Mouse (Mus musculus) liver, embryonic 15.5 days (tissue): ENCODE results near the gene Mbtps2. TPM values are rescaled to one million over a fixed set of nuclear protein-coding genes. Genes with fewer than 3 reads are reported as not detected.

ENCODE experiments used
- ATAC-seq: fragments of 200-750 bp; cut with Nextera tagmentation; 2 replicates; pipeline ENCODE4 v1.8.0; 2017; ENCODE audit warnings: moderate number of reproducible peaks, mild to moderate bottlenecking, moderate library complexity; ENCODE audit not compliant: insufficient read depth
- H3K27ac ChIP-seq: fragments of 300-500 bp; sonication (generic); replicated peaks from 2 replicates; pipeline ENCODE4 v1.5.1; 2015; ENCODE audit warnings: mild to moderate bottlenecking, inconsistent platforms
- H3K27me3 ChIP-seq: fragments of 300-500 bp; sonication (generic); 2 replicates; pipeline ENCODE4 v1.6.1; 2015; ENCODE audit warnings: mild to moderate bottlenecking, inconsistent platforms
- H3K36me3 ChIP-seq: fragments of 300-500 bp; sonication (generic); replicated peaks from 2 replicates; pipeline ENCODE4 v1.6.1; 2015; ENCODE audit warnings: moderate library complexity, mild to moderate bottlenecking, inconsistent platforms
- H3K4me1 ChIP-seq: fragments of 300-500 bp; sonication (generic); replicated peaks from 2 replicates; pipeline ENCODE4 v1.6.1; 2015; ENCODE audit warnings: inconsistent platforms
- H3K4me2 ChIP-seq: fragments of 300-500 bp; sonication (generic); 2 replicates; pipeline ENCODE4 v1.6.1; 2015; ENCODE audit warnings: moderate library complexity, mild to moderate bottlenecking, inconsistent platforms
- H3K4me3 ChIP-seq: fragments of 300-500 bp; sonication (generic); replicated peaks from 2 replicates; pipeline ENCODE4 v1.5.1; 2015; ENCODE audit warnings: mild to moderate bottlenecking, inconsistent platforms
- H3K9ac ChIP-seq: fragments of 300-500 bp; sonication (generic); 2 replicates; pipeline ENCODE4 v1.6.1; 2015; ENCODE audit warnings: moderate library complexity, mild to moderate bottlenecking, inconsistent platforms
- H3K9me3 ChIP-seq: fragments of 300-500 bp; sonication (generic); replicated peaks from 2 replicates; pipeline ENCODE4 v1.6.1; 2016; ENCODE audit warnings: inconsistent platforms
- WGBS: fragments of 180-500 bp; shearing (Covaris S2); methylation state at CpG from one replicate; pipeline ENCODE4 v1.1.7; 2015; ENCODE audit warnings: mixed read lengths; ENCODE audit not compliant: insufficient replicate concordance; 5-methylcytosine and 5-hydroxymethylcytosine counted together
- polyA plus RNA-seq: library from polyadenylated mRNA; unstranded; fragments of >200 nt; fragmentation: Nextera tagmentation; extraction: Ambion mirVana; gene quantifications from 2 replicates; pipeline ENCODE4 v1.2.1, GENCODE M21; 2015

Gene Mbtps2
- polyA plus RNA-seq, 1 experiment from 2014 or later = 5.4 TPM

GRCm38 (mm10) chrX:157596802-157597201 lies 1.7 kb downstream of the Mbtps2 start:
- peak overlapping the region; percentile 67; the same call in 1 of the 2 replicates for H3K4me2 ChIP-seq
- H3K9me3 ChIP-seq = no peaks in the 10 kb centered on the region
- no peak for ATAC-seq
- H3K9ac ChIP-seq = no peak overlapping the region
- no peak overlapping the region for H3K4me3 ChIP-seq
- no peaks in the 10 kb centered on the region for H3K27me3 ChIP-seq
- no peak overlapping the region for H3K27ac ChIP-seq
- peaks cover 8% of the 10 kb centered on the region; the same call in 1 of the 2 replicates for H3K4me1 ChIP-seq
- 41% methylated on average over 5 of the region's 5 CpGs for WGBS
- H3K36me3 ChIP-seq = no peaks in the 10 kb centered on the region

DNA sequence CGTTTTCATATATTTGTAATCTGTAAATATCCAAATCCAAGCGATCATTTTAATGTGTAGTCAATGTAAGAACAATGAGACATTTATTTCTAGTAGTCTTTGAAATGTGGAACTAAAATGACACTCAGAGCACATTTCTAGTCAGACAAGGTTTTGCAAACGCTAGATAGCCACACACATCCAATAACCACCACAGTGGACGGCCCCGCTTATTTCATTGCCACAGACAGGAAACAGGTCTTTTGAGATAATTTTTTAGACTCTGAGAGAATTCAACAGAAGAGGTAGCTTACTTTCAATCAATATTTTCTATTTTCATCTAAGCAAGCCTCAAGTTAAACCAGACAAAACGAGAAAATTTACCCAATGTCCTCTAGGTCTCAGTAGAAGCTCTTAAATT lies 2.6 kb downstream of the Mbtps2 start:
- no peak overlapping the region for H3K9ac ChIP-seq
- H3K9me3 ChIP-seq = no peaks in the 10 kb centered on the region
- peaks cover 8% of the 10 kb centered on the region; the same call in 1 of the 2 replicates for H3K4me1 ChIP-seq
- H3K27ac ChIP-seq = no peak overlapping the region
- no peak overlapping the region for H3K4me3 ChIP-seq
- no peak overlapping the region for H3K4me2 ChIP-seq
- no peak for ATAC-seq
- WGBS = 26% methylated on average over 6 of the region's 6 CpGs
- no peaks in the 10 kb centered on the region for H3K36me3 ChIP-seq
- no peaks in the 10 kb centered on the region for H3K27me3 ChIP-seq

DNA sequence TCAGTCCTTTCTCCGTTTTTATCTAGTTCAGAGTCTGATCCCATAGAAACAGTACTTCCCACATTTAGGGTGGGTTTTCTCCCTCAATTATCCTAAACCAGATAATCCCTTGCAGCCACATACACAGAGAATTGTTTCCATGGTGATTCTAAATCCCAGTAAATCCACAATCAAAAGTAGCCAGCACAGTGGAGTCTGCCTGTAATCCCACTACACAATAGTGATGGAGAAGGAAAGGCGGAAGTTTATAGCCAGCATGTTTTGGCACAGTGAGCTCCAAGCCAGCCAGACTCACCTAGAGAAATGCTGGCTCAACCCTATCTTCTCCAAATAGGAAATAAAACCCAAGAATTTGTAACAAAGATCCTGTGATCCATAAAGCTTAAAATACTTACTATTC lies 3.9 kb downstream of the Mbtps2 start:
- WGBS = 49% methylated on average over 2 of the region's 2 CpGs

GRCm38 (mm10) chrX:157587001-157587400 lies 11.5 kb downstream of the Mbtps2 start:
- Histone ChIP-seq H3K27me3 (no peaks in the 10 kb centered on the region), H3K4me2 (no peak overlapping the region), H3K4me1 (no peaks in the 10 kb centered on the region), H3K9ac (no peak overlapping the region), H3K27ac (no peak overlapping the region), H3K36me3 (no peaks in the 10 kb centered on the region), H3K4me3 (no peak overlapping the region), H3K9me3 (no peaks in the 10 kb centered on the region)
- 62% methylated on average over 5 of the region's 5 CpGs for WGBS
- ATAC-seq = no peak

More for the DNA sequence above, 3.9 kb downstream of the Mbtps2 start:
- Histone ChIP-seq H3K27me3 (no peaks in the 10 kb centered on the region), H3K9ac (no peak overlapping the region), H3K9me3 (no peaks in the 10 kb centered on the region), H3K4me1 (peaks cover 8% of the 10 kb centered on the region; the same call in 1 of the 2 replicates), H3K36me3 (no peaks in the 10 kb centered on the region), H3K4me3 (no peak overlapping the region), H3K27ac (no peak overlapping the region), H3K4me2 (no peak overlapping the region)
- no peak for ATAC-seq

DNA sequence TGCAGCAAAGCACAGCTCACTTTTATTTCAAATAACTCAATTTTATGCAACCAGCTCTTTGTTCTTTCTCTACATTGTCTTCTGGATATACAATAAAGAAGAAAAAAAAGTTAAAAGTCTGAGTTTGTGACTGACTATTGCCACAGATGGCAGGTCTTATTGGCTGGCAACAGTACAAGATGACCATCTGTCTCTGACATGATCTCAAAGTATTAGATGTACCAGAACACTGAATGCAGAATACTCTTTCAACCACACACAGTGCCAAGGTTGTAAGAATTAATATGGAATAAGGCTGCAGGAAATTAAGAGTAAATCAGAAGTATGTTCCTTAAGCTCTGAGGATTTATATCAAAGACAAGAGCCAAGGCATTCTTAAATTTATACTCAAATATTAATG lies 12.1 kb downstream of the Mbtps2 start:
- no peak overlapping the region for H3K27ac ChIP-seq
- ATAC-seq = no peak
- no peak overlapping the region for H3K9ac ChIP-seq
- H3K4me3 ChIP-seq = no peak overlapping the region
- no peaks in the 10 kb centered on the region for H3K4me1 ChIP-seq
- H3K36me3 ChIP-seq = no peaks in the 10 kb centered on the region
- H3K27me3 ChIP-seq = no peaks in the 10 kb centered on the region
- no peaks in the 10 kb centered on the region for H3K9me3 ChIP-seq
- no peak overlapping the region for H3K4me2 ChIP-seq

DNA sequence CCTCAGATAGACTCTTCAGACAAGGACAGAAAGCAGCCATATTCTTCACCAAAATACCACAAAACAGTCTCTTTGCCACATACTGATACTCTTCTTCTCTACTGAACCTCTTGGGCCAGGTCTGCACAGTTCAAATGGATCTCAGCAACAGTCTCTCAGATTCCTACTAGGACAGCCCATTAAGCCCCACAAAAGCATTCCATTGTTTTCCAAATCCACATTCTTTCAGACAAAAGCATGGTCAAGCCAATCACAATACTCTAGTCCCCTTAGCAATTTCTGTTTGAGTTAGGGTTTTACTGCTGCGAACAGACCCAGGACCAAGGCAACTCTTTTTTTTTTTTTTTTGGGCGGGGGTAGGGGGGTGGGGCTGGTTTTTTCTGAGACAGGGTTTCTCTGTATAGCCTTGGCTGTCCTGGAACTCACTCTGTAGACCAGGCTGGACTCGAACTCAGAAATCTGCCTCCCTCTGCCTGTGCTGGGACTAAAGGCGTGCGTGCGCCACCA lies 19.4 kb downstream of the Mbtps2 start:
- H3K27ac ChIP-seq = no peak overlapping the region
- 72% methylated on average over 6 of the region's 6 CpGs for WGBS
- ATAC-seq = no peak

GRCm38 (mm10) chrX:157574683-157575082 lies 23.8 kb downstream of the Mbtps2 start:
- Histone ChIP-seq H3K4me2 (no peak overlapping the region), H3K36me3 (no peaks in the 10 kb centered on the region), H3K27ac (no peak overlapping the region), H3K9ac (no peak overlapping the region), H3K9me3 (no peaks in the 10 kb centered on the region), H3K4me3 (no peak overlapping the region), H3K27me3 (no peaks in the 10 kb centered on the region), H3K4me1 (no peaks in the 10 kb centered on the region)
- 55% methylated on average over 2 of the region's 2 CpGs for WGBS
- ATAC-seq = no peak

More for the DNA sequence above, 19.4 kb downstream of the Mbtps2 start:
- Histone ChIP-seq H3K4me3 (no peak overlapping the region), H3K4me2 (no peak overlapping the region), H3K27me3 (no peaks in the 10 kb centered on the region), H3K36me3 (no peaks in the 10 kb centered on the region), H3K9me3 (no peaks in the 10 kb centered on the region), H3K4me1 (no peaks in the 10 kb centered on the region), H3K9ac (no peak overlapping the region)

DNA sequence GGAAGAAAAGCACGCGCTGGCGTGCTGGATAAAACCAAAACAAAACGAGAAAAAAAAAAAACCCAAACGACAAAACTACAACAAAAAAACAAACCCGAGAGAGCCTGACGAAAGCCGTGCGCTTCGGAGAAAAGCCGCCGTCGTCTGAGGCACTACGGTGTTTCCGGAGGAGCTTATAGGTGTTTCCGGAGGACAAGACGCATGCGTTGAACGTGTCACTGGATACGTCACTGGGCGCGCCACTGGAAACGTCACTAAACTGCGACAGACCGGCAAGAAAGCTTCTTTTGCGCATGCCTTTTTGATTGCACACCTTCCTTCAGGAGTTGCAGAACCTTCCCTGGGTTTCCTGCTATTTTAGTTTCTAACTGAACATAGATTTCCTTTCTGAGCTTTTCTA lies 29.7 kb downstream of the Mbtps2 start, which contains the start of gene Yy2:
TSS of gene Yy2 (minus strand) at position 146 of the 400 bp plus-strand sequence.
- H3K4me2 ChIP-seq = no peak within 1 kb of the TSS
- H3K9me3 ChIP-seq = no peaks in the 10 kb centered on the region
- H3K4me1 ChIP-seq = no peaks in the 10 kb centered on the region
- H3K4me3 ChIP-seq = no peak within 1 kb of the TSS
- H3K9ac ChIP-seq = no peak within 1 kb of the TSS
- H3K36me3 ChIP-seq = 0 out of 2 replicates have a peak, but pooled peaks cover 7% of the 10 kb centered on the region
- no peaks in the 10 kb centered on the region for H3K27me3 ChIP-seq
- 77% methylated on average over 26 of the region's 26 CpGs for WGBS
- no peak for ATAC-seq
- no peak within 1 kb of the TSS for H3K27ac ChIP-seq

GRCm38 (mm10) chrX:157563794-157564193 lies 34.7 kb downstream of the Mbtps2 start:
- H3K9me3 ChIP-seq = no peaks in the 10 kb centered on the region
- no peak overlapping the region for H3K9ac ChIP-seq
- no peaks in the 10 kb centered on the region for H3K4me1 ChIP-seq
- WGBS = 71% methylated on average over 10 of the region's 10 CpGs
- ATAC-seq = no peak
- H3K4me2 ChIP-seq = no peak overlapping the region
- H3K36me3 ChIP-seq = 0 out of 2 replicates have a peak, but pooled peaks cover 7% of the 10 kb centered on the region
- no peaks in the 10 kb centered on the region for H3K27me3 ChIP-seq
- H3K4me3 ChIP-seq = no peak overlapping the region
- no peak overlapping the region for H3K27ac ChIP-seq

DNA sequence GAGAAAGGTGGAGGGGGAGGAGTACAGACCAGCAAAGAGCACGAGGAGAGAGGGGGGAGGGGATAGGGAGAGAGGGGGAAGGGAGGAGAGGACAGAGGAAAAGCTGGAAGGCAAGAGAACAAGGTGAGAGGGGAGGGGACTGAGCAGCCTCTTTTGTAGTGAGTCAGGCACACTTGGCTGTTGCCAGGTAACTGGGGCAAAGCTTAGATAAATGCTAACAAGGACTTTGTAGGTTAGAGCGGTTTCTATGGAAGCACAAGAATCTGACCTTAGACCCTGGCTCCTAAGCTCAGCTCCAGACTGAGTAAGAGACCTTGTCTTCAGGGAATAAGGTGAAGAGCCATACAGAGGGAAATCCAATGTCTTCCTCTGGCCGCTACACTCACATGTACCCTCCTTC lies 51.4 kb downstream of the Mbtps2 start:
- Histone ChIP-seq H3K9me3 (no peaks in the 10 kb centered on the region), H3K4me3 (no peak overlapping the region), H3K36me3 (no peaks in the 10 kb centered on the region), H3K4me2 (no peak overlapping the region), H3K27ac (no peak overlapping the region), H3K27me3 (no peaks in the 10 kb centered on the region), H3K9ac (no peak overlapping the region), H3K4me1 (no peaks in the 10 kb centered on the region)
- 39% methylated on average over 3 of the region's 3 CpGs for WGBS
- peak; percentile 34 for ATAC-seq

- no peaks in the 10 kb centered on the region for H3K27me3 ChIP-seq
- no peaks in the 10 kb centered on the region for H3K9me3 ChIP-seq
- no peak overlapping the region for H3K4me2 ChIP-seq
- H3K9ac ChIP-seq = no peak overlapping the region
- H3K4me1 ChIP-seq = no peaks in the 10 kb centered on the region
- 40% methylated on average over 5 of the region's 5 CpGs for WGBS
- no peak overlapping the region for H3K4me3 ChIP-seq
- no peak overlapping the region for H3K27ac ChIP-seq
- H3K36me3 ChIP-seq = no peaks in the 10 kb centered on the region
- ATAC-seq = no peak
Observed at GRCm38 (mm10) chrX:157506400-157506799, 92.1 kb downstream of the Mbtps2 start.

DNA sequence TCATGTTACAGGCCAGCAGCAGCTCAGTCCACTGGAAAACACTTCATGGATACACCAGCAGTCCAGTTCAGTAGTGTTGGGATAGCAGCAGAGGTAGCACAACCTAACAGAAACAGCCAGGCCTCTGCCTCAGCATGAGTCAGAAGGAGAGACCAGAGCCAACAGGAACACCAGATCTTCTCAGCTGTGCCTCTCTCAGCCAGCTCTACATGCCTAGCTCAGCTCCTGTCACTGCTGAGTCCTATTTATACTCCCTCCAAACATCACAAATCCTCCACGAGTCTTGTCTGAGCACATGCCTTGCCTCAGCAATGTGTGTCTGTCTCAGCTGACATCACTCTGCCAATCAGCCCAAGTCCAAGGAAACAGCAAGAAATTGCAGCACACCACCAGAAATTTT lies 94.0 kb downstream of the Mbtps2 start:
- H3K27me3 ChIP-seq = no peaks in the 10 kb centered on the region
- no peak for ATAC-seq

More for the DNA sequence above, 94.0 kb downstream of the Mbtps2 start:
- Histone ChIP-seq H3K4me1 (no peaks in the 10 kb centered on the region), H3K4me3 (no peak overlapping the region), H3K27ac (no peak overlapping the region), H3K9me3 (no peaks in the 10 kb centered on the region), H3K4me2 (no peak overlapping the region), H3K36me3 (no peaks in the 10 kb centered on the region), H3K9ac (no peak overlapping the region)
- 52% methylated on average over 1 of the region's 1 CpGs for WGBS
